Mouse (Mus musculus) cerebellum, adult (tissue): ENCODE measurements around the gene Kcnn4.
A peak's percentile ranks its signal among the peaks of the same experiment; 100 is the strongest.

Source experiments
- ATAC-seq: cut with Nextera tagmentation; 2 replicates; pipeline ENCODE4 v1.9.2; 2017; ENCODE audit warnings: mild to moderate bottlenecking, moderate library complexity, mixed read lengths; ENCODE audit not compliant: insufficient number of reproducible peaks, low FRiP score, low TSS enrichment

The Kcnn4 gene

GRCm38 (mm10) chr7:24369731-24370541 lies at the start of gene Kcnn4:
Gene Kcnn4 (plus strand): TSS chr7:24370263.
- no peak for ATAC-seq

- ATAC-seq = no peak
Measured at GRCm38 (mm10) chr7:24322593-24322992, 47.5 kb upstream of the Kcnn4 start.

DNA sequence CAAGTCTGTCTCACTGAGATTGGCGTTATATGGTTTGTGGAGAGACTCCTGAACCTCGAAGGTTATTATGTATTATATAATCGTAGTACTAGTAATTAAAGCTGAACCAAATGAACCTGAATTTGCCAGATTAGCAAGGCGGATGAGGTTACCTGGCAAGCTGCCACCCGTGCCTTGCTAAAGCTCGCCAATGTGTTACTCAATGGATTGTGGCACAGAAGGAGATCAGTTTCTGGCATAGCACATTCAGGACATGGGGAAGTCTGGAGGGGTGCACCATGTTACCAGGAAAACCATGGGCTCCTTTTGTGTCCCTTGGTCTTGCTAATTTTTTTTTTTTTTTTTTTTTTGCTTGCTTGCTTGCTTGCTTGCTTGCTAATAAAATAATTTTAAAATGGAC lies 44.9 kb upstream of the Kcnn4 start:
- no peak for ATAC-seq

- no peak for ATAC-seq
Measured at GRCm38 (mm10) chr7:24325675-24326128, 44.4 kb upstream of the Kcnn4 start.

DNA sequence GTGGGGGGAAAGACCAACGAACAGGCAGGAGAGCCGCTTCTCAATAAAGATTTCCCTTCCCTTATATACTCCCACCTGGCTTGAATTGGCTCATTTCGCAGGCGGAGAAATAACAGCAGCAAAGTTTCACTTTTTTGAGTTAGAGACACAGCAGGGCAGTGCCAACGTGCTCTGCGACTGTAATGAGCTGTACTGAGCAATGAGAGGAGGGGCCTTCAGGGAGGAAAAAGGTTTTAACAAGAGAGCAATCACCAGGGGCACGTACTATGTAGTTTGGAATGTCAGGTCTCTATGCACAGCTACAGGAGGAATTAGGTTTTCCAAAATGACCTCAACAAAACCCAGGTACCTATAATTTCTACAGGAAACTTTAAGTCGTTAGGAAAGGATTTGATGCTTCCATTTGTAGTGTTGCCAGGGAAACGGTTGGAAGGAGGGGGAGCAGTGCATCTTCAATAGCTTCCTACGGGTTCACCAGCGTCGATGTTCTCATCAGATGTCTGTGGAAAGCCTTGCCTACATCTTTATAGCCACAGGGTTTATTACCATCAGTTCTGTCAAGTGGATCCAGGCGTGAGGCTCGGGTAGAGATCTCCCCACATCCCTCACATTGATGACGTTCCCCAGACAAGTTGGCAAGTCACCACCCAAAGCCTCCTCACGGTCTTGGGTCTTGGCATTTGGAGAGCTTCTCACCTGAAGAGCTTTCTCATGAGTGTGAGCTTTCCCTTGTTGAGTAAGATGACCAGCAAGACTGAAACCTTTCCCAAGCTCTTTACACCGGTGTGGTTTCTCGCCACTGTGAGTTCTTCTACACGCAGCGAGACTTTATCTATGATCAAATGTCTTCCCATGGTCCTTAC lies 43.6 kb upstream of the Kcnn4 start:
- ATAC-seq = no peak

GRCm38 (mm10) chr7:24327281-24327975 lies 42.6 kb upstream of the Kcnn4 start:
- no peak for ATAC-seq

- no peak for ATAC-seq
Measured at GRCm38 (mm10) chr7:24333304-24333986, 36.6 kb upstream of the Kcnn4 start, which contains the start of gene Tescl. Gene Tescl (minus strand): TSS chr7:24333936.

GRCm38 (mm10) chr7:24335699-24336309 lies 34.3 kb upstream of the Kcnn4 start:
- ATAC-seq = no peak

- no peak for ATAC-seq
Measured at GRCm38 (mm10) chr7:24338241-24338640, 31.8 kb upstream of the Kcnn4 start.

DNA sequence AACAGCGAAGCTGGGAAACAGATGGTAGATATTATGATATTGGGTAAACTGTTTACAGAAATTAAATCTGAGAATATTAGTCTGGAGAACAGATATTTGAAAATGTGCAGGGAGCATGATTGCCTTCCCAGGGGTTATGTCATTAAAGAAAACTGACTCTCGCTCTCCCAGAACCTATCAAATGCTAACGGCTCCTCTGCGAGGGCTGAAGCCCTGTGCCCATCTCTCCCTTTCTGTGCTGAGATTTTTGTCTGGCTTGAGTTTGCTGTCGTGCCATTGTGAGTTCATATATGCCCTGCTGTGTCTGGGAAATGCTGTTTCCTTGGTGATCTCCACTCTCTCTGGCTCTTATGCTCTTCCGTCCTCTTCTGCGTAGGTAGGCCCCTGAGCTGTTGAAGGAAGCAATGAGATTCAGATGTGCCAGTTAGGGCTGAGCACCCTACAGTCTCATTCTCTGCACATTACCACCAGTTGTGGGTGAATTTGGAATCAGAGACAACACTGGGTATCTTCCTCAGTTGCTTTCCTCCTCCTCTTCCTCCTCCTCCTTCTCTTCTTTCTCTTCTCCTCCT lies 26.3 kb upstream of the Kcnn4 start:
- no peak for ATAC-seq

- no peak for ATAC-seq
Measured at GRCm38 (mm10) chr7:24346444-24346843, 23.6 kb upstream of the Kcnn4 start.

DNA sequence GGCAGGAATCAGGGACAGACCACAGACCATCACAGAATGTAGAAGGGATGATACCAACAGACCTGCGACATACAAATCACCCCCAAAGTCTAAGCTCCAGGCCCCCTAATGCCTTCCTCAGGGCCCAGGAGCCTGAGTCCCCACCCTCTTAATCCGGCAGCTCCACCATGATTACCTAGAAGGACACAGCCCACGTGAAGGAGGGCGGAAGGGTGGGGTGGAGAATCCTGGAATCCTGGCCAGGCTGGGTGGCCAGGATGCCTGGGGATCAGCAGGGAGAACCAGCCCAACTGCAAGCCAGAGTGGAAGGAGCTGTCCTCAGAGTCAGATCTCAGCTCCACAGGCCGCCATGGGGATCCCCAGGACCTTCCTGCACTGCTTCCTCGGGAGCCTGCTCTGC lies 21.2 kb upstream of the Kcnn4 start, which contains the start of gene Lypd5:
Gene Lypd5 (plus strand): TSS at position 301 of the 400 bp plus-strand sequence.
- no peak for ATAC-seq

- ATAC-seq = no peak
Measured at GRCm38 (mm10) chr7:24355646-24356045, 14.4 kb upstream of the Kcnn4 start.

DNA sequence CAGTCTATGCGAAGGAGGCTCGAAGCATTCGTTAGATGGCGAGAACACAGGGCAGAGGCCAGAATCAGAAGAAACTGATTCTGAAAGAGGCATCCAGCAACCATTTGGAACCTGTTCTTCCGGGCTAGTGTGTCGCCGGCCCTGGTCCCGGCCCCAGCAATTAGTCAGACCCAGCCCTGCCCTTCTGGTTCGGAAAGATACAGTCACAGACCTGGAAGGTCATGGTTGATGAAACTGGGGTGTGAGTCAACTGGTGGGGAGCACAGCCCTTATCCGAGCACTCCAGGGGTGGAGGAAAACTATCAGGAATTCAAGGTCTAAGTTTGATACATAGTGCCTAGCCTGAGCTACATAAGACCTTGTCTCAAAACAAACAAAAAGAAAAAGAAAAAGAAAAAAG lies 14.0 kb upstream of the Kcnn4 start:
- no peak for ATAC-seq

DNA sequence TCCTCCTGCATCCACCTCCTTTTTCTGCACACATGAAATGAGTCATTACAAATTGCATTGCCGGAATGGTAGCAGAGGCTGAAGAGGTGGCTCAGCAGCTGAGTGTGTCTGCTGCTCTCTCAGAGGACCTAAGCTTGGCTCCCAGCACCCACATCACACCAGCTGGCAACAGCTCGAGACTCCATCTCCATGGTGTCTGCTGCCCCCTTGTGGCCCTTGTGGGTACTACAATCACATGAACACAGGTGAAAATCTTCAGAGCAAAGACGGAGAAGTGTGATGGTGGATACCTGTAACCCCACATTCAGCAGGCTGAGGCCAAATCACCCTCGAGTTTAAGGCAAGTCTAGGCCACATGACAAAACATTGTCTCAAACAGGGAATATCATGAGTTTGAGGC lies 12.2 kb upstream of the Kcnn4 start:
- no peak for ATAC-seq

GRCm38 (mm10) chr7:24359269-24359668 lies 10.8 kb upstream of the Kcnn4 start:
- no peak for ATAC-seq

DNA sequence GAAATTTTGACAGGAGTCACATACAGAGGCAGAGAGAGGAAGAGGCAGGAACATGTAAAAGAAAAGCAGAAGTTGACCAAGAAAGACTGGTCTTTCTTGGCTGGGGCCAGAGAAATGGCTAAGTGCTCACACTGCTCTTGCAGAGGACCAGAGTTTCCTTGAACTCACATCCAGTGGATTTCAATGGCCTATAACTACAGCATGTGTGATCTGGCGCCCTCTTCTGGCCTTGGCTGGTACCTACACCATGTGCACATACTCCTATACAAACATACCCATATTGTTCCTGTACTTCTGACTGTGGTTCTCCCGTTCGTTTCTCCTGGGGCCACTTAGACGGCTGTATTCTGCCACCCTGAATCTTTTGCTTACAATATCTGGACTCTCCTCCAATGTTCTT lies 9.1 kb upstream of the Kcnn4 start:
- no peak for ATAC-seq

GRCm38 (mm10) chr7:24363228-24363627 lies 6.8 kb upstream of the Kcnn4 start:
- no peak for ATAC-seq

- ATAC-seq = peak; percentile 72; the same call in 1 of the 2 replicates
Measured at GRCm38 (mm10) chr7:24364827-24365226, 5.2 kb upstream of the Kcnn4 start.
